Mouse (Mus musculus) kidney, postnatal 0 days (tissue): ENCODE measurements around the gene Mepce. TPM values are rescaled to one million over a fixed set of nuclear protein-coding genes. Genes with fewer than 3 reads are reported as not detected.

Experiments used
- ATAC-seq: fragments of 200-750 bp; cut with Nextera tagmentation; replicated peaks from 2 replicates; pipeline ENCODE4 v1.8.0; 2017; ENCODE audit warnings: low read depth, moderate number of reproducible peaks, moderate TSS enrichment, moderate library complexity; ENCODE audit not compliant: low FRiP score
- DNase-seq: peaks from one replicate; pipeline ENCODE4 v3.0.0-alpha.2; 2016; ENCODE audit warnings: low spot score
- H3K27ac ChIP-seq: fragments of 300-500 bp; sonication (generic); 2 replicates; pipeline ENCODE4 v1.5.1; 2014; ENCODE audit warnings: mild to moderate bottlenecking
- H3K27me3 ChIP-seq: fragments of 300-500 bp; sonication (generic); 2 replicates; pipeline ENCODE4 v1.6.1; 2014; ENCODE audit warnings: low read length, mixed read lengths; ENCODE audit not compliant: insufficient read depth
- H3K36me3 ChIP-seq: fragments of 300-500 bp; sonication (generic); 2 replicates; pipeline ENCODE4 v1.6.1; 2014; ENCODE audit warnings: low read length, mixed read lengths; ENCODE audit not compliant: insufficient read depth
- H3K4me1 ChIP-seq: fragments of 300-500 bp; sonication (generic); replicated peaks from 2 replicates; pipeline ENCODE4 v1.6.1; 2014; ENCODE audit warnings: antibody characterized with exemption, low read length, mixed read lengths; ENCODE audit not compliant: insufficient read depth
- H3K4me2 ChIP-seq: fragments of 300-500 bp; sonication (generic); 2 replicates; pipeline ENCODE4 v1.6.1; 2014; ENCODE audit warnings: mild to moderate bottlenecking, low read length, moderate library complexity, mixed read lengths
- H3K4me3 ChIP-seq: fragments of 300-500 bp; sonication (generic); replicated peaks from 2 replicates; pipeline ENCODE4 v1.5.1; 2014; ENCODE audit warnings: low read depth, low read length
- H3K9ac ChIP-seq: fragments of 300-500 bp; sonication (generic); 2 replicates; pipeline ENCODE4 v1.6.1; 2014; ENCODE audit warnings: low read depth, low read length
- H3K9me3 ChIP-seq: fragments of 300-500 bp; sonication (generic); replicated peaks from 2 replicates; pipeline ENCODE4 v1.6.1; 2016; ENCODE audit warnings: low read length, inconsistent platforms, mixed read lengths
- CTCF ChIP-seq: IDR thresholded peaks from 2 replicates; pipeline ENCODE4 v1.5.1; 2016; ENCODE audit warnings: antibody characterized with exemption, low read depth, mild to moderate bottlenecking, moderate library complexity
- WGBS: fragments of 180-500 bp; shearing (Covaris S2); extraction: QIAGEN DNeasy Blood & Tissue Kit; methylation state at CpG from one replicate; pipeline ENCODE4 v1.1.7; 2014; 5-methylcytosine and 5-hydroxymethylcytosine counted together
- polyA plus RNA-seq: library from polyadenylated mRNA; unstranded; fragments of >200 nt; fragmentation: Nextera tagmentation; extraction: Ambion mirVana; gene quantifications from 2 replicates; pipeline ENCODE4 v1.2.1, GENCODE M21; 2015

Gene Mepce
- polyA plus RNA-seq, 1 experiment from 2014 or later: 11.6 TPM

DNA sequence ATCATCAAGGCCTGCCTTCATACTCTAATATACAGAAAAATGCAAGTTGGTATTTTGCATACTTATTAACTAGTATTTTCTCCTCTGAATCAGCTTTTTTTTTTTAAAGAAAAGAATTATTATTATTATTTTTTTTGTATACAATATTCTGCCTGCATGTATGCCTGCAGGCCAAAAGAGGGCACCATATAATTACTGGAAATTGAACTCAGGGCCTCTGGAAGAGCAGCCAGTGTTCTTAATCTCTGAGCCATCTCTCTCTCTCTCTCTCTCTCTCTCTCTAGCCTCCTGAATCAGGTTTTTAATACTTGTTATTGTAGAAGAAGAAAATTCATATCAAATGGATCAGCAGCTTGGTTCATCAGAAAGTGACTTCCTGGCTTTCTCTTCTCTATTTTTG is 4.1 kb upstream of the Mepce start:
- peak; percentile 22 for DNase-seq
- H3K4me2 ChIP-seq: no peak overlapping the region
- peak; percentile 55 for TF ChIP-seq CTCF

GRCm38 (mm10) chr5:137788946-137789531 is 1.6 kb upstream of the Mepce start:
- no peak overlapping the region for H3K27ac ChIP-seq
- no peaks in the 10 kb centered on the region for H3K9me3 ChIP-seq
- H3K4me2 ChIP-seq: no peak overlapping the region
- H3K27me3 ChIP-seq: no peaks in the 10 kb centered on the region
- WGBS: 97% methylated on average over 2 of the region's 2 CpGs
- no peak overlapping the region for H3K4me3 ChIP-seq
- DNase-seq (no peak), ATAC-seq (no peak)
- TF ChIP-seq CTCF: no peak
- H3K4me1 ChIP-seq: peaks cover 13% of the 10 kb centered on the region
- no peak overlapping the region for H3K9ac ChIP-seq
- H3K36me3 ChIP-seq: peaks cover 4% of the 10 kb centered on the region; the same call in 1 of the 2 replicates

More for the DNA sequence above, 4.1 kb upstream of the Mepce start:
- Histone ChIP-seq H3K27ac (no peak overlapping the region), H3K27me3 (no peaks in the 10 kb centered on the region), H3K9me3 (no peaks in the 10 kb centered on the region), H3K4me3 (no peak overlapping the region), H3K4me1 (no peaks in the 10 kb centered on the region), H3K9ac (no peak overlapping the region), H3K36me3 (no peaks in the 10 kb centered on the region)
- no peak for ATAC-seq

- Histone ChIP-seq H3K27ac (no peak overlapping the region), H3K9ac (no peak overlapping the region), H3K4me3 (peak overlapping the region; percentile 50), H3K9me3 (no peaks in the 10 kb centered on the region), H3K27me3 (no peaks in the 10 kb centered on the region), H3K4me2 (peak overlapping the region; percentile 76), H3K36me3 (peaks cover 6% of the 10 kb centered on the region; the same call in 1 of the 2 replicates), H3K4me1 (peaks cover 22% of the 10 kb centered on the region)
- DNase-seq (no peak), ATAC-seq (no peak)
- TF ChIP-seq CTCF: no peak
- WGBS: 69% methylated on average over 24 of the region's 24 CpGs
Observed at GRCm38 (mm10) chr5:137788171-137788570, 716 bp upstream of the Mepce start.

DNA sequence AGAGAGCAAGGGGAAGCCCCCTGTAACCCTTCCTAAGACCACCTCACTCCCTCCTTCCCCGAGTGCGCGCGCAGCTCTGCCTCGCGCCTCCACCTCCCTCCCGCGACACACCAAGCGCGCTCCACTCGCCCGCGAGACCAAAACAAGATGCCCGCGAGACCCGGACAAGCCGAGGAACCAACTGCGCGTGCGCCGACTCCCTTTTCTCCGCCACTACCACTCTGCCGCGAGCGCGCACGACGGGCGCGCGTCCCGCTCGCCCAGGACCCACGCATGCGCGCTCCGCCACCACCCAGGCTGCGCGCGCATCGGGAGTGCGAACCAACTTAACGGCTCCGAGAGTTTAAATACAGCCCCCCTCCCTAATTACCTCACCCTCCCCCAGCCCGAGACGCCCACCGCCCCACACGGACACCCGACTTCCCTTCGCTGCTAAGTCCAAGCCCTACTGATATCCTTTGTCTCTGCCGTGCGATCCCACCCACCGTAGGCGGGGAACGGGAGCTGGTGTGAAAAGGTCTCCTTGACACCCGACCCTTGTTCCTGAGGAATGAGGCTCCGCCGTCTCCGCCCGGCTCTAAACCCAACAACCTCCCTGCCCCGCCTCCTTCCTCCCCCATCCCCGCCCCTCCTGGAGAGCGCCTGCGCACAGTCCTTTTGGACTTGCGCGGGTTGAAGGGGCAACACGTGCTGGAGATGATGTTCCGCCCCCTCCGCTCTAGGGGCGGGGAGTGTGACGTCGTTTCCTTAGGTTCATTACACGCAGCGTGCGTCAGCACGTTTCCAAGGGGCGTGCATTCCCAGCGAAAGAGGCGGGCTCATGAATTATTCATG is 1.1 kb downstream of the Mepce start:
- no peak for TF ChIP-seq CTCF
- peak overlapping the region; percentile 96 for H3K9ac ChIP-seq
- peak overlapping the region; percentile 92 for H3K4me2 ChIP-seq
- peak overlapping the region; percentile 96 for H3K27ac ChIP-seq
- ATAC-seq (peak; percentile 92), DNase-seq (peak; percentile 100)
- H3K9me3 ChIP-seq: no peaks in the 10 kb centered on the region
- no peaks in the 10 kb centered on the region for H3K27me3 ChIP-seq
- H3K36me3 ChIP-seq: peaks cover 21% of the 10 kb centered on the region
- WGBS: under 1% methylated on average over 77 of the region's 79 CpGs
- peaks cover 27% of the 10 kb centered on the region for H3K4me1 ChIP-seq
- peak overlapping the region; percentile 86 for H3K4me3 ChIP-seq

GRCm38 (mm10) chr5:137785164-137786031 is 2.1 kb downstream of the Mepce start:
- 1% methylated on average over 62 of the region's 62 CpGs for WGBS
- peak overlapping the region; percentile 92 for H3K4me2 ChIP-seq
- peak overlapping the region; percentile 86 for H3K4me3 ChIP-seq
- H3K27me3 ChIP-seq: no peaks in the 10 kb centered on the region
- peak overlapping the region; percentile 96 for H3K9ac ChIP-seq
- H3K4me1 ChIP-seq: peaks cover 27% of the 10 kb centered on the region
- ATAC-seq: peak; percentile 1; the same call in 1 of the 2 replicates
- peak; percentile 55 for DNase-seq
- H3K27ac ChIP-seq: peak overlapping the region; percentile 96
- TF ChIP-seq CTCF: no peak
- H3K36me3 ChIP-seq: peaks cover 25% of the 10 kb centered on the region
- no peaks in the 10 kb centered on the region for H3K9me3 ChIP-seq

- 64% methylated on average over 14 of the region's 14 CpGs for WGBS
- no peak overlapping the region for H3K27ac ChIP-seq
Observed at GRCm38 (mm10) chr5:137784546-137784945, 2.9 kb downstream of the Mepce start.

More at GRCm38 (mm10) chr5:137784546-137784945, 2.9 kb downstream of the Mepce start:
- peak overlapping the region; percentile 96 for H3K9ac ChIP-seq
- H3K4me1 ChIP-seq: peaks cover 32% of the 10 kb centered on the region
- peak overlapping the region; percentile 86 for H3K4me3 ChIP-seq
- ATAC-seq (no peak), DNase-seq (no peak)
- H3K9me3 ChIP-seq: no peaks in the 10 kb centered on the region
- peaks cover 25% of the 10 kb centered on the region for H3K36me3 ChIP-seq
- H3K27me3 ChIP-seq: no peaks in the 10 kb centered on the region
- peak overlapping the region; percentile 92 for H3K4me2 ChIP-seq
- TF ChIP-seq CTCF: no peak
